Mouse (Mus musculus): Measurements from ENCODE around the gene AF067063. TPM values are rescaled to one million over a fixed set of nuclear protein-coding genes. Genes with fewer than 3 reads are reported as not detected.

The AF067063 gene
- polyA plus RNA-seq, 1 experiment from 2014 or later = not detected

GRCm38 (mm10) chr13:119790761-119791579, 39.0 kb downstream of the AF067063 start, which contains the start of gene Zfp131:
Zfp131 (minus strand) TSS chr13:119790889.
- H3K27me3 ChIP-seq (ENCODE audit: insufficient read depth, low read length) = no peaks in the 10 kb centered on the region
- H3K4me1 ChIP-seq (ENCODE audit: insufficient read depth) = no peaks in the 10 kb centered on the region
- TF ChIP-seq CTCF (IDR thresholded peaks at IDR 0.05; ENCODE audit: low read depth) = no peak
- H3K9me3 ChIP-seq (ENCODE audit: low read depth, low read length) = no peaks in the 10 kb centered on the region
- H3K9ac ChIP-seq = peak within 1 kb of the TSS; percentile 88
- peak within 1 kb of the TSS; percentile 75 for H3K4me2 ChIP-seq
- H3K27ac ChIP-seq (ENCODE audit: low read depth) = peak within 1 kb of the TSS; percentile 95
- peak within 1 kb of the TSS; percentile 74 for H3K4me3 ChIP-seq (ENCODE audit: low read depth, low read length)
- WGBS = under 1% methylated on average over 74 of the region's 86 CpGs
- ATAC-seq (ENCODE audit: insufficient read depth) (peak; percentile 96), DNase-seq (peak; percentile 97)
- peaks cover 27% of the 10 kb centered on the region for H3K36me3 ChIP-seq (ENCODE audit: insufficient read depth)

GRCm38 (mm10) chr13:119789851-119790717, 39.9 kb downstream of the AF067063 start:
- WGBS = under 1% methylated on average over 54 of the region's 66 CpGs
- Histone ChIP-seq H3K4me3 (ENCODE audit: low read depth, low read length) (peak overlapping the region; percentile 74), H3K27ac (ENCODE audit: low read depth) (peak overlapping the region; percentile 95), H3K36me3 (ENCODE audit: insufficient read depth) (peaks cover 36% of the 10 kb centered on the region), H3K9ac (peak overlapping the region; percentile 88), H3K4me2 (peak overlapping the region; percentile 67), H3K4me1 (ENCODE audit: insufficient read depth) (no peaks in the 10 kb centered on the region), H3K27me3 (ENCODE audit: insufficient read depth, low read length) (no peaks in the 10 kb centered on the region), H3K9me3 (ENCODE audit: low read depth, low read length) (no peaks in the 10 kb centered on the region)
- no peak for TF ChIP-seq CTCF (IDR thresholded peaks at IDR 0.05; ENCODE audit: low read depth)
- ATAC-seq (ENCODE audit: insufficient read depth) (peak; percentile 68), DNase-seq (peak; percentile 84)

GRCm38 (mm10) chr13:119783581-119783980, 46.4 kb downstream of the AF067063 start:
- TF ChIP-seq CTCF (IDR thresholded peaks at IDR 0.05; ENCODE audit: low read depth) = no peak
- ATAC-seq (ENCODE audit: insufficient read depth) = no peak
- Histone ChIP-seq H3K4me2 (no peak overlapping the region), H3K36me3 (ENCODE audit: insufficient read depth) (peaks cover 85% of the 10 kb centered on the region), H3K27ac (ENCODE audit: low read depth) (no peak overlapping the region), H3K9ac (no peak overlapping the region), H3K27me3 (ENCODE audit: insufficient read depth, low read length) (no peaks in the 10 kb centered on the region), H3K9me3 (ENCODE audit: low read depth, low read length) (no peaks in the 10 kb centered on the region), H3K4me3 (ENCODE audit: low read depth, low read length) (no peak overlapping the region), H3K4me1 (ENCODE audit: insufficient read depth) (no peaks in the 10 kb centered on the region)
- no peak for DNase-seq
- 80% methylated on average over 4 of the region's 4 CpGs for WGBS

Other genes starting within 250 kb of the AF067063 start
- 0.09 TPM in 1 of 2 replicates, not detected in the other for gene Ccl28, start 206.4 kb downstream of the AF067063 start, polyA plus RNA-seq (2014; fragmentation: Nextera tagmentation; extraction: Ambion mirVana)
- 126 and 142 TPM in 2 replicates for gene Hmgcs1, start 139.8 kb downstream of the AF067063 start, polyA plus RNA-seq (2014; fragmentation: Nextera tagmentation; extraction: Ambion mirVana)
- gene Nim1k, start 74.3 kb downstream of the AF067063 start, polyA plus RNA-seq (2014; fragmentation: Nextera tagmentation; extraction: Ambion mirVana) = 0.91 and 0.93 TPM in 2 replicates
- gene Zfp131, start 39.3 kb downstream of the AF067063 start, polyA plus RNA-seq (2014; fragmentation: Nextera tagmentation; extraction: Ambion mirVana) = 43.8 and 46.4 TPM in 2 replicates
- gene D13Ertd608e, start 5.8 kb upstream of the AF067063 start, polyA plus RNA-seq (2014; fragmentation: Nextera tagmentation; extraction: Ambion mirVana) = not detected in 2 replicates
- not detected in 2 replicates for gene Tcstv1, start 64.6 kb upstream of the AF067063 start, polyA plus RNA-seq (2014; fragmentation: Nextera tagmentation; extraction: Ambion mirVana)
- not detected in 2 replicates for gene Gm21761, start 99.1 kb upstream of the AF067063 start, polyA plus RNA-seq (2014; fragmentation: Nextera tagmentation; extraction: Ambion mirVana)
- gene B020031M17Rik, start 120.6 kb upstream of the AF067063 start, polyA plus RNA-seq (2014; fragmentation: Nextera tagmentation; extraction: Ambion mirVana) = not detected in 2 replicates
- gene Gm36079, start 196.8 kb upstream of the AF067063 start, polyA plus RNA-seq (2014; fragmentation: Nextera tagmentation; extraction: Ambion mirVana) = not detected in 2 replicates
- gene Gm21188, start 222.0 kb upstream of the AF067063 start, polyA plus RNA-seq (2014; fragmentation: Nextera tagmentation; extraction: Ambion mirVana) = not detected in 2 replicates